Mouse (Mus musculus) bone marrow, adult 2 months (tissue): ENCODE results near the gene Dolpp1.

ENCODE experiments used
- CTCF ChIP-seq: fragments of 200-500 bp; IDR thresholded peaks from 2 replicates; pipeline ENCODE4 v1.5.1; 2011; ENCODE audit warnings: low read length, control low read depth; ENCODE audit not compliant: control insufficient read depth, insufficient read depth
- POLR2A ChIP-seq: fragments of 200-500 bp; IDR thresholded peaks from 2 replicates; pipeline ENCODE4 v1.6.1; 2011; ENCODE audit warnings: low read depth, mild to moderate bottlenecking, control low read depth, low read length, borderline replicate concordance; ENCODE audit not compliant: control insufficient read depth

DNA sequence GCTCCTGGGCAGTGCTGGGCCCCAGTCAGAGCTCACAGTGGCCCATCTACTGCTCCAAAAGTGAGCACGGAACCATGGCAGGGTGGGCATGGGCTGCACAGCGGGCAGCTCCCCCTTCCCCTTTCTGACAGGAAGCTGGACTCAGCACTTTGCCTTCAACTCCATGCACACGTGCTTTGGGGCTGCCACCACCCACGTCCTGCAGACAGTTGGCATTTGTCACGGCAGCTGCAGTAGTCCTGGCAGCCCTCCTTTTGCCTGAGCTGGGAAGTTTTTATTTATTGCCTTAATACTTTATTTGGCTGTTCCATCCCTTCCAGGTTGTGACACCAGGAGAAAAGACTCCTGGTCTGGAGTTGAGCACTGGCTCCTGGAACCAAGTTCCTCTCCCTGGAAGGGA is 7.2 kb upstream of the Dolpp1 start:
- no peak for TF ChIP-seq CTCF
- no peak for TF ChIP-seq POLR2A
